Mouse (Mus musculus): ENCODE data around the gene Smg9. TPM values are rescaled to one million over a fixed set of nuclear protein-coding genes. Genes with fewer than 3 reads are reported as not detected.

Gene Smg9
- polyA plus RNA-seq, 1 experiment from 2014 or later = 13.8 TPM

GRCm38 (mm10) chr7:24380370-24380769 is 19.0 kb upstream of the Smg9 start:
- DNase-seq (ENCODE audit: low spot score) (no peak), ATAC-seq (replicated peaks; ENCODE audit: insufficient number of reproducible peaks, low FRiP score, low TSS enrichment, low read depth) (peak; percentile 16; the same call in 1 of the 2 replicates)
- no peak overlapping the region for H3K4me2 ChIP-seq (ENCODE audit: low read depth, low read length)
- H3K9me3 ChIP-seq (replicated peaks; ENCODE audit: control insufficient read depth, low read length) = no peaks in the 10 kb centered on the region
- peaks cover 9% of the 10 kb centered on the region for H3K4me1 ChIP-seq (ENCODE audit: control insufficient read depth, insufficient read depth, low read length)
- H3K9ac ChIP-seq (replicated peaks; ENCODE audit: low read length) = peak overlapping the region; percentile 22; the same call in 1 of the 2 replicates
- no peak overlapping the region for H3K4me3 ChIP-seq (ENCODE audit: low read depth, low read length)
- WGBS = 64% methylated on average over 2 of the region's 2 CpGs
- peaks cover 5% of the 10 kb centered on the region for H3K27me3 ChIP-seq (ENCODE audit: control insufficient read depth, insufficient read depth, low read length)
- no peaks in the 10 kb centered on the region for H3K36me3 ChIP-seq (replicated peaks; ENCODE audit: control insufficient read depth, insufficient read depth, low read depth, low read length)
- H3K27ac ChIP-seq (replicated peaks; ENCODE audit: low read depth, low read length) = no peak overlapping the region

- ATAC-seq (replicated peaks; ENCODE audit: insufficient number of reproducible peaks, low FRiP score, low TSS enrichment, low read depth) (no peak), DNase-seq (ENCODE audit: low spot score) (no peak)
- no peak overlapping the region for H3K4me3 ChIP-seq (ENCODE audit: low read depth, low read length)
- no peaks in the 10 kb centered on the region for H3K9me3 ChIP-seq (replicated peaks; ENCODE audit: control insufficient read depth, low read length)
- H3K9ac ChIP-seq (replicated peaks; ENCODE audit: low read length) = no peak overlapping the region
- H3K27ac ChIP-seq (replicated peaks; ENCODE audit: low read depth, low read length) = no peak overlapping the region
- H3K36me3 ChIP-seq (replicated peaks; ENCODE audit: control insufficient read depth, insufficient read depth, low read depth, low read length) = no peaks in the 10 kb centered on the region
- no peak overlapping the region for H3K4me2 ChIP-seq (ENCODE audit: low read depth, low read length)
- H3K4me1 ChIP-seq (ENCODE audit: control insufficient read depth, insufficient read depth, low read length) = peaks cover 2% of the 10 kb centered on the region; the same call in 1 of the 2 replicates
- H3K27me3 ChIP-seq (ENCODE audit: control insufficient read depth, insufficient read depth, low read length) = no peaks in the 10 kb centered on the region; the same call in 1 of the 2 replicates
- 73% methylated on average over 16 of the region's 16 CpGs for WGBS
These were observed 16.6 kb upstream of the Smg9 start for GRCm38 (mm10) chr7:24382730-24383372.

GRCm38 (mm10) chr7:24384070-24384469 is 15.3 kb upstream of the Smg9 start:
- Histone ChIP-seq H3K4me2 (ENCODE audit: low read depth, low read length) (no peak overlapping the region), H3K27me3 (ENCODE audit: control insufficient read depth, insufficient read depth, low read length) (no peaks in the 10 kb centered on the region; the same call in 1 of the 2 replicates), H3K4me1 (ENCODE audit: control insufficient read depth, insufficient read depth, low read length) (peaks cover 2% of the 10 kb centered on the region; the same call in 1 of the 2 replicates), H3K36me3 (replicated peaks; ENCODE audit: control insufficient read depth, insufficient read depth, low read depth, low read length) (no peaks in the 10 kb centered on the region), H3K4me3 (ENCODE audit: low read depth, low read length) (no peak overlapping the region), H3K9ac (replicated peaks; ENCODE audit: low read length) (no peak overlapping the region), H3K9me3 (replicated peaks; ENCODE audit: control insufficient read depth, low read length) (no peaks in the 10 kb centered on the region), H3K27ac (replicated peaks; ENCODE audit: low read depth, low read length) (no peak overlapping the region)
- WGBS = 66% methylated on average over 6 of the region's 6 CpGs
- ATAC-seq (replicated peaks; ENCODE audit: insufficient number of reproducible peaks, low FRiP score, low TSS enrichment, low read depth) (no peak), DNase-seq (ENCODE audit: low spot score) (no peak)

GRCm38 (mm10) chr7:24384827-24385226 is 14.6 kb upstream of the Smg9 start:
- Histone ChIP-seq H3K4me3 (ENCODE audit: low read depth, low read length) (no peak overlapping the region), H3K9ac (replicated peaks; ENCODE audit: low read length) (0 out of 2 replicates have a peak overlapping the region, but pooled peaks have one; percentile 18), H3K9me3 (replicated peaks; ENCODE audit: control insufficient read depth, low read length) (no peaks in the 10 kb centered on the region), H3K4me1 (ENCODE audit: control insufficient read depth, insufficient read depth, low read length) (peaks cover 2% of the 10 kb centered on the region; the same call in 1 of the 2 replicates), H3K36me3 (replicated peaks; ENCODE audit: control insufficient read depth, insufficient read depth, low read depth, low read length) (no peaks in the 10 kb centered on the region), H3K27ac (replicated peaks; ENCODE audit: low read depth, low read length) (no peak overlapping the region), H3K27me3 (ENCODE audit: control insufficient read depth, insufficient read depth, low read length) (no peaks in the 10 kb centered on the region; the same call in 1 of the 2 replicates), H3K4me2 (ENCODE audit: low read depth, low read length) (no peak overlapping the region)
- no peak for ATAC-seq (replicated peaks; ENCODE audit: insufficient number of reproducible peaks, low FRiP score, low TSS enrichment, low read depth)
- 8% methylated on average over 11 of the region's 11 CpGs for WGBS
- peak; percentile 80 for DNase-seq (ENCODE audit: low spot score)

GRCm38 (mm10) chr7:24387059-24387556 is 12.3 kb upstream of the Smg9 start:
- Histone ChIP-seq H3K4me2 (ENCODE audit: low read depth, low read length) (no peak overlapping the region), H3K9me3 (replicated peaks; ENCODE audit: control insufficient read depth, low read length) (no peaks in the 10 kb centered on the region), H3K4me1 (ENCODE audit: control insufficient read depth, insufficient read depth, low read length) (no peaks in the 10 kb centered on the region), H3K36me3 (replicated peaks; ENCODE audit: control insufficient read depth, insufficient read depth, low read depth, low read length) (no peaks in the 10 kb centered on the region), H3K4me3 (ENCODE audit: low read depth, low read length) (no peak overlapping the region), H3K27ac (replicated peaks; ENCODE audit: low read depth, low read length) (no peak overlapping the region), H3K27me3 (ENCODE audit: control insufficient read depth, insufficient read depth, low read length) (no peaks in the 10 kb centered on the region; the same call in 1 of the 2 replicates), H3K9ac (replicated peaks; ENCODE audit: low read length) (no peak overlapping the region)
- ATAC-seq (replicated peaks; ENCODE audit: insufficient number of reproducible peaks, low FRiP score, low TSS enrichment, low read depth) = no peak
- no peak for DNase-seq (ENCODE audit: low spot score)
- 85% methylated on average over 10 of the region's 10 CpGs for WGBS

- no peak overlapping the region for H3K4me3 ChIP-seq (ENCODE audit: low read depth, low read length)
- no peaks in the 10 kb centered on the region for H3K36me3 ChIP-seq (replicated peaks; ENCODE audit: control insufficient read depth, insufficient read depth, low read depth, low read length)
- no peaks in the 10 kb centered on the region for H3K4me1 ChIP-seq (ENCODE audit: control insufficient read depth, insufficient read depth, low read length)
- no peaks in the 10 kb centered on the region for H3K9me3 ChIP-seq (replicated peaks; ENCODE audit: control insufficient read depth, low read length)
- WGBS = 46% methylated on average over 13 of the region's 13 CpGs
- no peak overlapping the region for H3K9ac ChIP-seq (replicated peaks; ENCODE audit: low read length)
- H3K27me3 ChIP-seq (ENCODE audit: control insufficient read depth, insufficient read depth, low read length) = no peaks in the 10 kb centered on the region
- no peak overlapping the region for H3K27ac ChIP-seq (replicated peaks; ENCODE audit: low read depth, low read length)
- ATAC-seq (replicated peaks; ENCODE audit: insufficient number of reproducible peaks, low FRiP score, low TSS enrichment, low read depth) (no peak), DNase-seq (ENCODE audit: low spot score) (no peak)
- H3K4me2 ChIP-seq (ENCODE audit: low read depth, low read length) = no peak overlapping the region
These were observed 9.8 kb upstream of the Smg9 start for GRCm38 (mm10) chr7:24389516-24390187.

- H3K4me1 ChIP-seq (ENCODE audit: control insufficient read depth, insufficient read depth, low read length) = no peaks in the 10 kb centered on the region
- WGBS = 60% methylated on average over 7 of the region's 7 CpGs
- no peak overlapping the region for H3K4me2 ChIP-seq (ENCODE audit: low read depth, low read length)
- no peak overlapping the region for H3K9ac ChIP-seq (replicated peaks; ENCODE audit: low read length)
- ATAC-seq (replicated peaks; ENCODE audit: insufficient number of reproducible peaks, low FRiP score, low TSS enrichment, low read depth) (no peak), DNase-seq (ENCODE audit: low spot score) (no peak)
- H3K4me3 ChIP-seq (ENCODE audit: low read depth, low read length) = no peak overlapping the region
- H3K27ac ChIP-seq (replicated peaks; ENCODE audit: low read depth, low read length) = no peak overlapping the region
- no peaks in the 10 kb centered on the region for H3K27me3 ChIP-seq (ENCODE audit: control insufficient read depth, insufficient read depth, low read length)
- H3K36me3 ChIP-seq (replicated peaks; ENCODE audit: control insufficient read depth, insufficient read depth, low read depth, low read length) = no peaks in the 10 kb centered on the region
- no peaks in the 10 kb centered on the region for H3K9me3 ChIP-seq (replicated peaks; ENCODE audit: control insufficient read depth, low read length)
These were observed 8.9 kb upstream of the Smg9 start for GRCm38 (mm10) chr7:24390512-24390911.

GRCm38 (mm10) chr7:24391077-24391476 is 8.3 kb upstream of the Smg9 start:
- Histone ChIP-seq H3K9ac (replicated peaks; ENCODE audit: low read length) (no peak overlapping the region), H3K9me3 (replicated peaks; ENCODE audit: control insufficient read depth, low read length) (no peaks in the 10 kb centered on the region), H3K4me1 (ENCODE audit: control insufficient read depth, insufficient read depth, low read length) (no peaks in the 10 kb centered on the region), H3K27ac (replicated peaks; ENCODE audit: low read depth, low read length) (no peak overlapping the region), H3K36me3 (replicated peaks; ENCODE audit: control insufficient read depth, insufficient read depth, low read depth, low read length) (no peaks in the 10 kb centered on the region), H3K27me3 (ENCODE audit: control insufficient read depth, insufficient read depth, low read length) (no peaks in the 10 kb centered on the region), H3K4me3 (ENCODE audit: low read depth, low read length) (no peak overlapping the region), H3K4me2 (ENCODE audit: low read depth, low read length) (no peak overlapping the region)
- DNase-seq (ENCODE audit: low spot score) (peak; percentile 42), ATAC-seq (replicated peaks; ENCODE audit: insufficient number of reproducible peaks, low FRiP score, low TSS enrichment, low read depth) (no peak)
- WGBS = 39% methylated on average over 5 of the region's 5 CpGs
